ENCODE assay signal across 23 mouse cellular contexts in genomic region chr13:112062024-112062423, GRCm38 (mm10).
DNase-seq lines count a peak whose midpoint lies in the region; ATAC-seq lines count a peak whose summit lies in the region.
"Had no signal": no experiment of that assay in that cellular context is flagged by ENCODE, and none has a peak within 500 bp of the region (broad histone marks: within the 10 kb centered on the region; RNA-seq: fewer than 3 reads in every experiment).

No protein-coding gene starts in this region.

- H3K9ac ChIP-seq in kidney, embryonic 15.5 days = no peak overlapping the region
- H3K9ac ChIP-seq in midbrain, embryonic 15.5 days = no peak overlapping the region
- H3K9ac ChIP-seq: embryonic facial prominence, embryonic 15.5 days; forebrain, postnatal 0 days; heart, embryonic 15.5 days; hindbrain, embryonic 15.5 days; liver, embryonic 15.5 days; lung, embryonic 15.5 days; neural tube, embryonic 15.5 days had no signal

- H3K4me1 ChIP-seq in kidney, embryonic 15.5 days = peaks cover 35% of the 10 kb centered on the region
- peaks cover 4% of the 10 kb centered on the region; the same call in 1 of the 2 replicates for H3K4me1 ChIP-seq in midbrain, embryonic 15.5 days
- H3K4me1 ChIP-seq: hindbrain, embryonic 15.5 days had no signal

- no peak overlapping the region for H3K4me3 ChIP-seq in kidney, embryonic 15.5 days (replicated peaks)
- H3K4me3 ChIP-seq in midbrain, embryonic 15.5 days = no peak overlapping the region
- H3K4me3 ChIP-seq: embryonic facial prominence, embryonic 15.5 days; heart, embryonic 15.5 days; hindbrain, embryonic 15.5 days; liver, embryonic 15.5 days; lung, embryonic 15.5 days; myocyte; neural tube, embryonic 15.5 days had no signal

- WGBS in kidney, embryonic 15.5 days = 82% methylated on average over 8 of the region's 8 CpGs
- WGBS in midbrain, embryonic 15.5 days = 91% methylated on average over 8 of the region's 8 CpGs

- H3K36me3 ChIP-seq in kidney, embryonic 15.5 days = no peaks in the 10 kb centered on the region
- no peaks in the 10 kb centered on the region for H3K36me3 ChIP-seq in midbrain, embryonic 15.5 days (replicated peaks)
- H3K36me3 ChIP-seq: embryonic facial prominence, embryonic 15.5 days; heart, embryonic 15.5 days; hindbrain, embryonic 15.5 days; liver, embryonic 15.5 days; lung, embryonic 15.5 days; neural tube, embryonic 15.5 days had no signal

- no peak overlapping the region for H3K4me2 ChIP-seq in kidney, embryonic 15.5 days
- no peak overlapping the region for H3K4me2 ChIP-seq in midbrain, embryonic 15.5 days
- H3K4me2 ChIP-seq: embryonic facial prominence, embryonic 15.5 days; heart, embryonic 15.5 days; hindbrain, embryonic 15.5 days; liver, embryonic 15.5 days; lung, embryonic 15.5 days; neural tube, embryonic 15.5 days had no signal

- H3K9me3 ChIP-seq in kidney, embryonic 15.5 days (replicated peaks) = no peaks in the 10 kb centered on the region
- no peaks in the 10 kb centered on the region for H3K9me3 ChIP-seq in midbrain, embryonic 15.5 days
- H3K9me3 ChIP-seq: embryonic facial prominence, embryonic 15.5 days; heart, embryonic 15.5 days; hindbrain, embryonic 15.5 days; liver, embryonic 15.5 days; lung, embryonic 15.5 days; neural tube, embryonic 15.5 days had no signal

- H3K27me3 ChIP-seq in kidney, embryonic 15.5 days = no peaks in the 10 kb centered on the region
- H3K27me3 ChIP-seq in midbrain, embryonic 15.5 days (replicated peaks) = no peaks in the 10 kb centered on the region
- H3K27me3 ChIP-seq: embryonic facial prominence, embryonic 15.5 days; heart, embryonic 15.5 days; hindbrain, embryonic 15.5 days; lung, embryonic 15.5 days; neural tube, embryonic 15.5 days had no signal

- peak overlapping the region; percentile 7; the same call in 1 of the 2 replicates for H3K27ac ChIP-seq in kidney, embryonic 15.5 days
- H3K27ac ChIP-seq in midbrain, embryonic 15.5 days = no peak overlapping the region
- H3K27ac ChIP-seq: embryonic facial prominence, embryonic 15.5 days; heart, embryonic 15.5 days; hindbrain, embryonic 15.5 days; liver, embryonic 15.5 days; lung, embryonic 15.5 days; neural tube, embryonic 15.5 days had no signal

- no peak for DNase-seq in kidney, postnatal 14 days
- DNase-seq in induced T-regulatory cell, adult 2 months (ENCODE audit: low read depth) = peak; percentile 52
- DNase-seq in cerebellum, postnatal 36 days = no peak
- no peak for DNase-seq in adrenal gland, postnatal 36 days
- DNase-seq: adrenal gland, adult 2 months; cerebellum, adult 2 months; forebrain, postnatal 0 days; gastrocnemius, postnatal 25 days; layer of hippocampus, adult 9-11 months; lung, postnatal 36 days; midbrain, embryonic 14.5 days had no signal

- ATAC-seq in kidney, embryonic 15.5 days (replicated peaks; ENCODE audit: low FRiP score) = 0 out of 2 replicates have a peak, but pooled peaks have one; percentile 23
- peak; percentile 68 for ATAC-seq in CD4-positive, CD25-positive, alpha-beta regulatory T cell, adult 4 months
- peak; percentile 51; the same call in 1 of the 2 replicates for ATAC-seq in neutrophil, adult 5-6 weeks (ENCODE audit: extremely low read depth, insufficient number of reproducible peaks, low FRiP score, poor library complexity, severe bottlenecking)
- ATAC-seq in midbrain, embryonic 15.5 days (replicated peaks) = no peak
- ATAC-seq: forebrain, postnatal 0 days; intestine, embryonic 16.5 days had no signal
